Mouse (Mus musculus) forebrain, embryonic 10.5 days (tissue): ENCODE measurements around the gene Ttll2. TPM values are rescaled to one million over a fixed set of nuclear protein-coding genes. Genes with fewer than 3 reads are reported as not detected.
"Not testable (repeated sequence)": the region's sequence is repeated elsewhere in the genome, so short reads cannot be mapped to it uniquely, and the experiment has no call there.

Experiments used
- DNase-seq: peaks from one replicate; pipeline ENCODE4 v3.0.0-alpha.2; 2017; ENCODE audit warnings: low spot score; ENCODE audit errors: extremely low spot score
- H3K27ac ChIP-seq: fragments of 300-500 bp; sonication (generic); 2 replicates; pipeline ENCODE4 v1.5.1; 2016; ENCODE audit warnings: mild to moderate bottlenecking
- H3K27me3 ChIP-seq: fragments of 300-500 bp; sonication (generic); 2 replicates; pipeline ENCODE4 v1.6.1; 2016; ENCODE audit warnings: mild to moderate bottlenecking; ENCODE audit not compliant: poor library complexity, severe bottlenecking
- H3K36me3 ChIP-seq: fragments of 300-500 bp; sonication (generic); replicated peaks from 2 replicates; pipeline ENCODE4 v1.6.1; 2016; ENCODE audit warnings: mild to moderate bottlenecking, moderate library complexity
- H3K4me1 ChIP-seq: fragments of 300-500 bp; sonication (generic); 2 replicates; pipeline ENCODE4 v1.6.1; 2016
- H3K4me3 ChIP-seq: fragments of 300-500 bp; sonication (generic); 2 replicates; pipeline ENCODE4 v1.5.1; 2016; ENCODE audit warnings: mild to moderate bottlenecking, moderate library complexity
- H3K9me3 ChIP-seq: fragments of 300-500 bp; sonication (generic); 2 replicates; pipeline ENCODE4 v1.6.1; 2016; ENCODE audit warnings: mild to moderate bottlenecking, moderate library complexity
- WGBS: fragments of 180-500 bp; shearing (Covaris S2); methylation state at CpG from one replicate; pipeline ENCODE4 v1.1.7; 2016; 5-methylcytosine and 5-hydroxymethylcytosine counted together
- polyA plus RNA-seq: library from polyadenylated mRNA; unstranded; fragments of >200 nt; fragmentation: Nextera tagmentation; extraction: Ambion mirVana; gene quantifications from 2 replicates; pipeline ENCODE4 v1.2.1, GENCODE M21; 2016

Gene Ttll2
- polyA plus RNA-seq, 1 experiment from 2014 or later = not detected

GRCm38 (mm10) chr17:7382711-7383110, 30.2 kb upstream of the Ttll2 start:
- not testable (repeated sequence) for DNase-seq, H3K4me1 ChIP-seq, H3K27me3 ChIP-seq, H3K4me3 ChIP-seq, H3K27ac ChIP-seq, H3K9me3 ChIP-seq, H3K36me3 ChIP-seq
- WGBS = 93% methylated on average over 1 of the region's 3 CpGs

- 53% methylated on average over 3 of the region's 3 CpGs for WGBS
- not testable (repeated sequence) for H3K4me1 ChIP-seq, DNase-seq, H3K36me3 ChIP-seq, H3K4me3 ChIP-seq, H3K9me3 ChIP-seq, H3K27ac ChIP-seq, H3K27me3 ChIP-seq
Observed at GRCm38 (mm10) chr17:7377907-7378306, 25.4 kb upstream of the Ttll2 start.

- H3K36me3 ChIP-seq, H3K27ac ChIP-seq, H3K27me3 ChIP-seq, DNase-seq, H3K9me3 ChIP-seq, H3K4me3 ChIP-seq, H3K4me1 ChIP-seq: not testable (repeated sequence)
- WGBS = 90% methylated on average over 1 of the region's 3 CpGs
Observed at GRCm38 (mm10) chr17:7376951-7377700, 24.6 kb upstream of the Ttll2 start.

- not testable (repeated sequence) for H3K4me3 ChIP-seq, H3K36me3 ChIP-seq, DNase-seq, H3K9me3 ChIP-seq, H3K4me1 ChIP-seq, H3K27me3 ChIP-seq, H3K27ac ChIP-seq
- WGBS = 80% methylated on average over 1 of the region's 5 CpGs
Observed at GRCm38 (mm10) chr17:7371879-7372278, 19.4 kb upstream of the Ttll2 start, which contains the start of gene Gm49630. Gene Gm49630, minus strand, starts transcription at chr17:7371979.

GRCm38 (mm10) chr17:7369401-7369800, 16.9 kb upstream of the Ttll2 start:
- not testable (repeated sequence) for H3K4me1 ChIP-seq, H3K4me3 ChIP-seq, H3K27me3 ChIP-seq, H3K36me3 ChIP-seq, H3K9me3 ChIP-seq, H3K27ac ChIP-seq, DNase-seq
- 82% methylated on average over 6 of the region's 6 CpGs for WGBS

- 65% methylated on average over 5 of the region's 7 CpGs for WGBS
- not testable (repeated sequence) for H3K9me3 ChIP-seq, H3K4me1 ChIP-seq, DNase-seq, H3K4me3 ChIP-seq, H3K36me3 ChIP-seq, H3K27me3 ChIP-seq, H3K27ac ChIP-seq
Observed at GRCm38 (mm10) chr17:7366676-7367374, 14.3 kb upstream of the Ttll2 start.

- H3K4me1 ChIP-seq, H3K36me3 ChIP-seq, H3K27ac ChIP-seq, H3K27me3 ChIP-seq, H3K4me3 ChIP-seq, DNase-seq, H3K9me3 ChIP-seq: not testable (repeated sequence)
- WGBS = 63% methylated on average over 1 of the region's 1 CpGs
Observed at GRCm38 (mm10) chr17:7366265-7366664, 13.8 kb upstream of the Ttll2 start.

GRCm38 (mm10) chr17:7365615-7366014, 13.1 kb upstream of the Ttll2 start:
- H3K9me3 ChIP-seq, H3K4me1 ChIP-seq, H3K36me3 ChIP-seq, H3K27me3 ChIP-seq, H3K4me3 ChIP-seq, DNase-seq, H3K27ac ChIP-seq: not testable (repeated sequence)
- 100% methylated on average over 1 of the region's 3 CpGs for WGBS

- 89% methylated on average over 9 of the region's 9 CpGs for WGBS
Observed at GRCm38 (mm10) chr17:7360749-7361465, 8.4 kb upstream of the Ttll2 start.

GRCm38 (mm10) chr17:7359806-7360205, 7.3 kb upstream of the Ttll2 start:
- 91% methylated on average over 4 of the region's 4 CpGs for WGBS
- not testable (repeated sequence) for H3K9me3 ChIP-seq, H3K4me3 ChIP-seq, H3K27me3 ChIP-seq, DNase-seq, H3K4me1 ChIP-seq, H3K27ac ChIP-seq, H3K36me3 ChIP-seq

More at GRCm38 (mm10) chr17:7360749-7361465, 8.4 kb upstream of the Ttll2 start:
- H3K9me3 ChIP-seq, H3K36me3 ChIP-seq, DNase-seq, H3K27me3 ChIP-seq, H3K27ac ChIP-seq, H3K4me3 ChIP-seq, H3K4me1 ChIP-seq: not testable (repeated sequence)

- H3K27me3 ChIP-seq, DNase-seq, H3K36me3 ChIP-seq, H3K4me1 ChIP-seq, H3K9me3 ChIP-seq, H3K4me3 ChIP-seq, H3K27ac ChIP-seq: not testable (repeated sequence)
- WGBS = 85% methylated on average over 2 of the region's 3 CpGs
Observed at GRCm38 (mm10) chr17:7348765-7349164, 3.7 kb downstream of the Ttll2 start.

- not testable (repeated sequence) for H3K27me3 ChIP-seq, H3K27ac ChIP-seq, H3K36me3 ChIP-seq, H3K4me1 ChIP-seq, H3K4me3 ChIP-seq, DNase-seq, H3K9me3 ChIP-seq
- 86% methylated on average over 8 of the region's 9 CpGs for WGBS
Observed at GRCm38 (mm10) chr17:7337381-7337780, 15.1 kb downstream of the Ttll2 start.

- H3K4me3 ChIP-seq, H3K27me3 ChIP-seq, H3K9me3 ChIP-seq, H3K4me1 ChIP-seq, DNase-seq, H3K27ac ChIP-seq, H3K36me3 ChIP-seq: not testable (repeated sequence)
- WGBS = 82% methylated on average over 5 of the region's 5 CpGs
Observed at GRCm38 (mm10) chr17:7332745-7333144, 19.8 kb downstream of the Ttll2 start.
